Mouse (Mus musculus): ENCODE data around the gene Clrn2. TPM values are rescaled to one million over a fixed set of nuclear protein-coding genes. Genes with fewer than 3 reads are reported as not detected.
A peak's percentile ranks its signal among the peaks of the same experiment; 100 is the strongest.

The Clrn2 gene
- total RNA-seq, 2 experiments from 2014 or later: 0.61 to 1.0 TPM

GRCm38 (mm10) chr5:45497564-45497963 lies 44.0 kb downstream of the Clrn2 start:
- no peak for DNase-seq (ENCODE audit: low spot score in 2 of 2)

DNA sequence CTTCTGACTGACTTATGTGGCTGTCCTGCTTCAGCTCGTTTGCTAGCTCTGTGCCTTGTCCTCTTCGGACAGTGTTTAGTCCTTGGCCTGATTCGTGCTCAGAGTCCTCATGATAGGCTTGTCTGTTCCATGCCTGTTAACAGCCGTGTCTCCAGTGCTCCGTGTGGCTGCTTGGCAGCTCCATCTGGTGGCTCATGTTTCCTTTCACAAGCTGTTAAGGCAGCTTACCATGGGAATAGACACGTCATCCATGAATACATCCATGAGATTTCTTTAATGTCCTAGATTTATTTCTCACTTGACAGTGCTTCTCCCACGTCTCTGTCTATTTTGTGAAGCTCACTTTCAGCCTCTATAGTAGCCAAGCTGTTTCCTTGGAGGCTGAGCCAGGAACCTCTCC lies 56.5 kb downstream of the Clrn2 start:
- peak in 1 of 2 experiments; percentile 71 for DNase-seq (ENCODE audit: low spot score in 2 of 2)

DNA sequence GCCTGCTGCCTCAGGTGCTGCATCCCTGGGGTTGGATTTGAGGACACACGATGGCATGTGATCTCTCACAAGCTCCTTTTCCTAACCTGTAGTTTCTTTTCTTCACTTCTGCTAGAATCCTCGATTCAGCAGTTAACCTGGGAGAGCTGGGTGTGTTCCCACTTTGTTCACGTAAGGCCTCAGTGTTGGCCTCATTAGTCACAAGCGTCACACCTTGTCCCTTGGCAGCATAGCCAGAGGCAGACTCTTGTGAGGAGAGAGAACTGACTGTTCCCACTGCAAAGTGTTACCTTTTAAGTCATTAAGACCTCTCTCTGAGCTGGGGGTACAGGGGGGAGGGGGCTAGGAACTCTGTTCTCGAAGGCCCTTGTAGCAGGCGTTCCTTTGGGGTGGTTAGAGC lies 59.4 kb downstream of the Clrn2 start:
- DNase-seq (ENCODE audit: low spot score in 2 of 2): no peak

GRCm38 (mm10) chr5:45513511-45513910 lies 60.0 kb downstream of the Clrn2 start:
- no peak for DNase-seq (ENCODE audit: low spot score in 2 of 2)

Other genes starting within 250 kb of the Clrn2 start
- gene Qdpr, start 3.5 kb upstream of the Clrn2 start, total RNA-seq (2021): 100 to 1,000 TPM; 201 to 228 TPM
- gene Lap3, start 39.6 kb downstream of the Clrn2 start, total RNA-seq (2021): 10 to 100 TPM; 59.5 to 60.1 TPM
- gene Med28, start 66.5 kb downstream of the Clrn2 start, total RNA-seq (2021): 100 to 1,000 TPM; 105 to 120 TPM
- gene Fam184b, start 185.9 kb downstream of the Clrn2 start, total RNA-seq (2021): 1 to 10 TPM; 5.6 to 5.8 TPM
- gene Ncapg, start 216.2 kb downstream of the Clrn2 start, total RNA-seq (2021): under 1 TPM; 0.17 to 0.36 TPM

Data from layer of hippocampus, adult 18-20 months (tissue).